Mouse (Mus musculus) brain, embryonic 14.5 days (tissue): ENCODE measurements at regions not wholly inside any gene's neighbourhood (a gene's known extent, or its start where the extent isn't known, plus 50 kb on each side); places are given as distances from the start of the nearest gene placed in this dataset.

ENCODE experiments used
- CTCF ChIP-seq: fragments of 200-500 bp; IDR thresholded peaks from 2 replicates; pipeline ENCODE4 v1.5.1; 2012; ENCODE audit warnings: inconsistent platforms, mild to moderate bottlenecking, moderate library complexity, borderline replicate concordance; ENCODE audit not compliant: insufficient read depth, insufficient read length; ENCODE audit errors: extremely low read depth
- POLR2A ChIP-seq: fragments of 200-500 bp; IDR thresholded peaks from 2 replicates; pipeline ENCODE4 v1.6.1; 2012; ENCODE audit warnings: mild to moderate bottlenecking, inconsistent platforms, borderline replicate concordance; ENCODE audit not compliant: poor library complexity, insufficient read depth, insufficient read length, severe bottlenecking; ENCODE audit errors: extremely low read depth

DNA sequence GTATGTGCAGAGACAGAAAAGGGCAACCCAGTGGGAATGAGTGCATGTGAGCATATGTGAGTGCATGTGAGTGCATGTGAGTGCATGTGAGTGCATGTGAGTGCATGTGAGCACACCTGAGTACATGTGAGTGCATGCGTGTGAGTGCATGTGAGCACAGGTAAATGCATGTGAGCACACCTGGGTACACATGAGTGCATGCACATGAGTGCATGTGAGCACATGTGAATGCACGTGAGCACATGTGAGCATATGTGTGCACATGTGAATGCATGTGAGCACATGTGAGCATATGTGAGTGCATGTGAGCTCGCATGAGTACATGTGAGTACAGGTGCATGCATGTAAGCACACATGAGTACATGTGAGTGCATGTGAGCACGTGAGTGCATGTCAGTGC, 434.6 kb upstream of the Clnk start:
- TF ChIP-seq CTCF: no peak
- TF ChIP-seq POLR2A: no peak
